Mouse (Mus musculus) midbrain, postnatal 0 days (tissue): ENCODE data around the gene Ndufb7. TPM values are rescaled to one million over a fixed set of nuclear protein-coding genes. Genes with fewer than 3 reads are reported as not detected.

Experiments
- ATAC-seq: fragments of 200-750 bp; cut with Nextera tagmentation; 2 replicates; pipeline ENCODE4 v1.8.0; 2017; ENCODE audit warnings: moderate number of reproducible peaks, mild to moderate bottlenecking, moderate TSS enrichment, moderate library complexity; ENCODE audit not compliant: low FRiP score
- DNase-seq: peaks from one replicate; pipeline ENCODE4 v3.0.0-alpha.2; 2015; ENCODE audit warnings: low spot score
- H3K27ac ChIP-seq: fragments of 300-500 bp; sonication (generic); 2 replicates; pipeline ENCODE4 v1.5.1; 2014; ENCODE audit warnings: low read depth, mild to moderate bottlenecking, low read length, mixed read lengths
- H3K27me3 ChIP-seq: fragments of 300-500 bp; sonication (generic); 2 replicates; pipeline ENCODE4 v1.6.1; 2014; ENCODE audit warnings: low read length, control low read depth, mixed read lengths; ENCODE audit not compliant: insufficient read depth
- H3K36me3 ChIP-seq: fragments of 300-500 bp; sonication (generic); 2 replicates; pipeline ENCODE4 v1.6.1; 2014; ENCODE audit warnings: low read length, control low read depth, mixed read lengths; ENCODE audit not compliant: insufficient read depth
- H3K4me1 ChIP-seq: fragments of 300-500 bp; sonication (generic); 2 replicates; pipeline ENCODE4 v1.6.1; 2014; ENCODE audit warnings: mild to moderate bottlenecking, control low read depth, antibody characterized with exemption, low read length, mixed read lengths; ENCODE audit not compliant: insufficient read depth
- H3K4me2 ChIP-seq: fragments of 300-500 bp; sonication (generic); 2 replicates; pipeline ENCODE4 v1.6.1; 2014; ENCODE audit warnings: low read depth, mild to moderate bottlenecking, low read length, mixed read lengths; ENCODE audit not compliant: poor library complexity, severe bottlenecking
- H3K4me3 ChIP-seq: fragments of 300-500 bp; sonication (generic); 2 replicates; pipeline ENCODE4 v1.5.1; 2014; ENCODE audit warnings: low read depth, mild to moderate bottlenecking, low read length, moderate library complexity
- H3K9ac ChIP-seq: fragments of 300-500 bp; sonication (generic); replicated peaks from 2 replicates; pipeline ENCODE4 v1.6.1; 2014; ENCODE audit warnings: mild to moderate bottlenecking, low read length, moderate library complexity, mixed read lengths; ENCODE audit not compliant: poor library complexity, severe bottlenecking
- H3K9me3 ChIP-seq: fragments of 300-500 bp; sonication (generic); 2 replicates; pipeline ENCODE4 v1.6.1; 2016; ENCODE audit warnings: low read length, control low read depth
- CTCF ChIP-seq: IDR thresholded peaks from 2 replicates; pipeline ENCODE4 v1.5.1; 2016; ENCODE audit warnings: antibody characterized with exemption, mild to moderate bottlenecking
- WGBS: fragments of 180-500 bp; shearing (Covaris S2); extraction: QIAGEN DNeasy Blood & Tissue Kit; methylation state at CpG from one replicate; pipeline ENCODE4 v1.1.7; 2014; 5-methylcytosine and 5-hydroxymethylcytosine counted together
- polyA plus RNA-seq: library from polyadenylated mRNA; unstranded; fragments of >200 nt; fragmentation: Nextera tagmentation; extraction: Ambion mirVana; gene quantifications from 2 replicates; pipeline ENCODE4 v1.2.1, GENCODE M21; 2015
- total RNA-seq: library from RNA; depleted of rRNA; stranded (reverse); fragments of >200 nt; gene quantifications from 2 replicates; pipeline ENCODE4 v1.2.3, GENCODE M21; 2014

Gene Ndufb7
- total and polyA plus RNA-seq, 2 experiments from 2014 or later, result 151 to 396 TPM

DNA sequence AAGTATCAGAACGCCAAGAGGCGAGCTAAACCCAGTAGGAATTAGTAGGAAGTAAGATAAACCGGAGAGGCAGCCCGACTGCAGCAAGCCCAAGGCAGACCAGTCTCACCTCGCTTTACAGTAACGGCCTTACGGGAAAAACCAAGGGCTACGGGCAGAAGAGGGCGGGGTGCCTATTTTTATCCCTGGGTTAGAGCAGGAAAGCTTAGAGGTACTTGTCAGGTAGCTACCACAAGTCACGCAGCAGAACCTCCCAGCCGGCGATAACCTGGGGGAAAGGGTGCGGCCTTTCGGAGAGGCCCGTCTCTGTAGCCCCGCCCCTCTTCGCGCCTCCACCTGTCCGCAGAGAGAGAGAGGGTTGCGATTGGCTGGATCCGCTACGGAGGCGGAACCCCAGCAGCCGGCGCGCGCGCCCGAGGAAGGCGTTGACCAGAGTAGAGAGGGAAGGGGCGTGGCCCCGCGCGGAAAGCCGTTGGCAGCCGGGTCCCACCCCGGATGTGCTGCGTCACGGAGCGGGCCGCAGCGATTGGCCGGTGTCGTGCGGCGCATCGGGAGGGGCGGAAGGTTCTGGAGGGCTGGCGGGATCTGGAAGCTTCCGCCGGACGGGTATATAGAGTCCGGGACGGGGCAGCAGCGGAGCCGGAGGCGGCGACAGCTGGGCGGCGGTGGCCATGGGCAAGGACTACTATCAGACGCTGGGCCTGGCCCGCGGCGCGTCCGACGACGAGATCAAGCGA is 41.4 kb downstream of the Ndufb7 start, which contains the start of the genes Tecr and Dnajb1:
Gene Tecr, minus strand, starts transcription at position 311 of the 737 bp plus-strand sequence.
Gene Dnajb1, plus strand, starts transcription at position 533 of the 737 bp plus-strand sequence.
- WGBS, result under 1% methylated on average over 65 of the region's 69 CpGs
- DNase-seq (peak; percentile 99), ATAC-seq (peak; percentile 98)
- Histone ChIP-seq H3K27ac (peak within 1 kb of the TSS; percentile 96), H3K9ac (peak within 1 kb of the TSS; percentile 84), H3K4me3 (peak within 1 kb of the TSS; percentile 62), H3K9me3 (no peaks in the 10 kb centered on the region), H3K4me1 (0 out of 2 replicates have a peak, but pooled peaks cover 11% of the 10 kb centered on the region), H3K36me3 (peaks cover 30% of the 10 kb centered on the region), H3K4me2 (peak within 1 kb of the TSS; percentile 82), H3K27me3 (no peaks in the 10 kb centered on the region)
- TF ChIP-seq CTCF, result no peak

DNA sequence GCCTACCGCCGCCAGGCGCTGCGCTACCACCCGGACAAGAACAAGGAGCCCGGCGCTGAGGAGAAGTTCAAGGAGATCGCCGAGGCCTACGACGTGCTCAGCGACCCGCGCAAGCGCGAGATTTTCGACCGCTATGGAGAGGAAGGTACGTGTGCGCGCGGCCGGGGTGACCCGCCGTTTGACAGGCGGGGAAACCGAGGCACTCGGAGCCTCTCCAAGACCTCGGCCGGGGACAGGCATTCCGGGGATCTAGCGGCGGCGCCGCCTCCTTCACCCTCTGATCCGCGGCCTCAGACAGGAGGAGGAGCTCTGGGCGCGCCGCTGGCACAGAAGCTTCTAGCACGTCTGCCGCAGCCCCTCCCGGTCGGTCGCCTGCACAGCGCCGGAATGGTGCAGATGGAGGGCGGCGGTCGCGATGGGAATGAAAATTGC is 41.9 kb downstream of the Ndufb7 start:
- Histone ChIP-seq H3K4me2 (peak overlapping the region; percentile 82), H3K4me3 (peak overlapping the region; percentile 62), H3K27ac (peak overlapping the region; percentile 96), H3K27me3 (no peaks in the 10 kb centered on the region), H3K36me3 (peaks cover 34% of the 10 kb centered on the region), H3K4me1 (0 out of 2 replicates have a peak, but pooled peaks cover 11% of the 10 kb centered on the region), H3K9me3 (no peaks in the 10 kb centered on the region), H3K9ac (peak overlapping the region; percentile 84)
- ATAC-seq, result peak; percentile 78
- peak; percentile 83 for DNase-seq
- WGBS, result under 1% methylated on average over 49 of the region's 51 CpGs
- no peak for TF ChIP-seq CTCF

DNA sequence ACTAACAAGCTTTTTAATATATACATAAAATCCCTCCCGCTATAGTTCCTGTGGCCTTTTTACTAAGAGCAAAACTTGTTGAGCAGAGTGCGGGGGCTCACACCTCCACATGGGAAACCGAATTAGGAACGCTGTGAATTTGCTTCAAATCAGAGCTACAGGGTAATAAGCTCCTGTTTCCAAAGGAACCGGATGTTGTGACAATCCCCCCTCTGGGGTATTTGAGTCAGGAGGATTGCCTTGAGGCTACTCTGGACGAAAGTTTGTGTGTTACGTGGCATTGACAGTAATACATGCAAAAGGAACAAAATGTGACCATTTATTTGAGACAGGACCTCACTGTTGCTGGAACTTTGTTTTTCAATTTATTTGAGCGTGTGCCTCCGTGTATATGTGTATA is 42.6 kb downstream of the Ndufb7 start:
- no peak for DNase-seq
- Histone ChIP-seq H3K27me3 (no peaks in the 10 kb centered on the region), H3K27ac (peak overlapping the region; percentile 96; the same call in 1 of the 2 replicates), H3K4me1 (0 out of 2 replicates have a peak, but pooled peaks cover 11% of the 10 kb centered on the region), H3K9ac (peak overlapping the region; percentile 84), H3K36me3 (peaks cover 40% of the 10 kb centered on the region), H3K9me3 (no peaks in the 10 kb centered on the region), H3K4me3 (peak overlapping the region; percentile 62), H3K4me2 (peak overlapping the region; percentile 82)
- no peak for ATAC-seq
- no peak for TF ChIP-seq CTCF
- WGBS, result 27% methylated on average over 9 of the region's 9 CpGs

DNA sequence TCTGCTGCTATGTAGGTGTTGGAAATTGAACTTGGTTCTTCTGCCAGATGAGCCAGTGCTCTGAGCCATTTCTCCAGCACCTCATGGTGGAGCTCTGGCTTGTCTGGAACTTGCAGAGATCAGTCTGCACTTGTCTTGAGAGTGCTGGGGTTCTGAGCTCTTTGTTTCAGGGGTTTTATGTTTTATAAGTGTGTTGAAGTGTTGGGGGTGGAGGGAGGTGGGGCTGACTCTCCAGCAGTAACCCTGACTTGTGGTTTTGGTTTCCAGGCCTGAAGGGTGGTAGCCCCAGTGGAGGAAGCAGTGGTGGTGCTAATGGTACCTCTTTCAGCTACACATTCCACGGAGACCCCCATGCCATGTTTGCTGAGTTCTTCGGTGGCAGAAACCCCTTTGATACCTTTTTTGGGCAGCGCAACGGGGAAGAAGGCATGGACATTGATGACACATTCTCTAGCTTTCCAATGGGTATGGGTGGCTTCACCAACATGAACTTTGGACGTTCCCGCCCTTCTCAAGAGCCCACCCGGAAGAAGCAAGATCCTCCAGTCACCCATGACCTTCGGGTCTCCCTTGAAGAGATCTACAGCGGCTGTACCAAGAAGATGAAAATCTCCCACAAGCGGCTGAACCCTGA is 43.2 kb downstream of the Ndufb7 start:
- no peak for TF ChIP-seq CTCF
- 0 out of 2 replicates have a peak, but pooled peaks cover 11% of the 10 kb centered on the region for H3K4me1 ChIP-seq
- peaks cover 40% of the 10 kb centered on the region for H3K36me3 ChIP-seq
- no peaks in the 10 kb centered on the region for H3K9me3 ChIP-seq
- H3K4me2 ChIP-seq, result peak overlapping the region; percentile 82
- 95% methylated on average over 10 of the region's 10 CpGs for WGBS
- no peak overlapping the region for H3K27ac ChIP-seq
- DNase-seq (no peak), ATAC-seq (no peak)
- H3K9ac ChIP-seq, result peak overlapping the region; percentile 84; the same call in 1 of the 2 replicates
- H3K4me3 ChIP-seq, result peak overlapping the region; percentile 62
- no peaks in the 10 kb centered on the region for H3K27me3 ChIP-seq

DNA sequence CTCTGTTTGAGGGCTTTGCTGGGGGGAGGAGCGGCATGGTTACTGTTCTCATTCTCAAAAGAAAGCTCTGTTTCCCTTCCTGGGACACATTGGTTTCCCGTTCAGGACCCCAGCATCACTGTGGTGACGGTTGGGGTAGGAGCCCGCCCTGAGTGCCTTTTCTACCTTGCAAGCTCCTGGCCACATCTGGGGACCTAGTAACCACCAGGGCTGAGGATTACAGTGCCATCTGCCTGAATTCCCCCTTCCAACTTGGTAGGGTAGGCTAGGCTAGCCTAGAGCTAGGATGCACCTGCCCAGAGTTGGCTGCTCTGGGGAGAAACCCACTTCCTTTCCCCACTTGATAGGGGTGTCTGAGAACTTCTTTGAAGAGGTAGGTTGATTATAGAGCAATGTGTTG is 45.5 kb downstream of the Ndufb7 start:
- no peak overlapping the region for H3K27ac ChIP-seq
- H3K36me3 ChIP-seq, result peaks cover 40% of the 10 kb centered on the region
- no peak for DNase-seq
- no peak for TF ChIP-seq CTCF
- H3K9me3 ChIP-seq, result no peaks in the 10 kb centered on the region
- 0 out of 2 replicates have a peak, but pooled peaks cover 11% of the 10 kb centered on the region for H3K4me1 ChIP-seq
- ATAC-seq, result no peak
- WGBS, result 99% methylated on average over 4 of the region's 4 CpGs
- no peaks in the 10 kb centered on the region for H3K27me3 ChIP-seq
- no peak overlapping the region for H3K9ac ChIP-seq
- no peak overlapping the region for H3K4me3 ChIP-seq
- no peak overlapping the region for H3K4me2 ChIP-seq

DNA sequence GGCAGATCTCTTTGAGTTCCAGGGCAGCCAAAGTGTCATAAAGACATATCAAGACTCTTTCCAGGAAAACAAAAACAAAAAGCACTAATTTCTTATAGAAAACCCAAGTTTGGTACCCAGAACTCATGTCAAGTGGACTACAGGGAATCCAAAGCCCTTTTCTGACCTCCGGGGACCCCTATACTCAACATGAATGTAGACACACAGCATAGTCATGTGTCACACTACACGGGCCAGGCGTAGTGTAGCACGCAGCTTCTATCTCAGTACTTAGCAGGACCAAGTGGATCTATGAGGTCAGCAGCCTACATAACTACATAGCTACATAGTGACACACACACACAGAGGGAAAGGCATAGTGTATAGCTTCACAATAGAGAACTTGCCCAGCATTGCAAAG is 47.2 kb downstream of the Ndufb7 start:
- peaks cover 40% of the 10 kb centered on the region for H3K36me3 ChIP-seq

More for the DNA sequence above, 47.2 kb downstream of the Ndufb7 start:
- Histone ChIP-seq H3K9ac (no peak overlapping the region), H3K4me3 (no peak overlapping the region), H3K4me2 (no peak overlapping the region), H3K27me3 (no peaks in the 10 kb centered on the region), H3K4me1 (0 out of 2 replicates have a peak, but pooled peaks cover 11% of the 10 kb centered on the region), H3K27ac (no peak overlapping the region), H3K9me3 (no peaks in the 10 kb centered on the region)
- 98% methylated on average over 4 of the region's 4 CpGs for WGBS
- DNase-seq (no peak), ATAC-seq (no peak)
- TF ChIP-seq CTCF, result no peak
